Mouse (Mus musculus) testis, adult 2 months (tissue): ENCODE data around the gene Inip. TPM values are rescaled to one million over a fixed set of nuclear protein-coding genes. Genes with fewer than 3 reads are reported as not detected.

Experiments used
- H3K27ac ChIP-seq: fragments of 200-500 bp; 2 replicates; pipeline ENCODE4 v1.5.1; 2012; ENCODE audit warnings: low read depth, low read length; ENCODE audit not compliant: control insufficient read depth, insufficient read depth
- H3K27me3 ChIP-seq: fragments of 200-500 bp; 2 replicates; pipeline ENCODE4 v1.6.1; 2012; ENCODE audit warnings: mild to moderate bottlenecking, low read length, moderate library complexity; ENCODE audit not compliant: control insufficient read depth, insufficient read depth
- H3K36me3 ChIP-seq: fragments of 200-500 bp; 2 replicates; pipeline ENCODE4 v1.6.1; 2012; ENCODE audit warnings: mild to moderate bottlenecking, low read length; ENCODE audit not compliant: control insufficient read depth, insufficient read depth
- H3K4me1 ChIP-seq: fragments of 200-500 bp; 2 replicates; pipeline ENCODE4 v1.6.1; 2012; ENCODE audit warnings: low read length; ENCODE audit not compliant: control insufficient read depth, insufficient read depth
- H3K4me3 ChIP-seq: fragments of 200-500 bp; 2 replicates; pipeline ENCODE4 v1.5.1; 2012; ENCODE audit warnings: low read depth, mild to moderate bottlenecking, low read length, moderate library complexity, mixed read lengths; ENCODE audit not compliant: control insufficient read depth
- CTCF ChIP-seq: fragments of 200-500 bp; IDR thresholded peaks from 2 replicates; pipeline ENCODE4 v1.5.1; 2012; ENCODE audit warnings: low read depth, mild to moderate bottlenecking, inconsistent platforms, low read length, moderate library complexity; ENCODE audit not compliant: control insufficient read depth, insufficient read depth, insufficient replicate concordance
- POLR2A ChIP-seq: fragments of 200-500 bp; IDR thresholded peaks from 2 replicates; pipeline ENCODE4 v1.6.1; 2012; ENCODE audit warnings: low read depth, mild to moderate bottlenecking, inconsistent platforms, low read length, moderate library complexity; ENCODE audit not compliant: control insufficient read depth
- polyA plus RNA-seq: library from polyadenylated mRNA; depleted of rRNA; stranded (reverse); fragments of >200 nt; gene quantifications from 2 replicates; pipeline ENCODE4 v1.2.3, GENCODE M21; 2012; rRNA removed

Gene Inip
- polyA plus RNA-seq, 1 experiment, result 6.7 TPM

DNA sequence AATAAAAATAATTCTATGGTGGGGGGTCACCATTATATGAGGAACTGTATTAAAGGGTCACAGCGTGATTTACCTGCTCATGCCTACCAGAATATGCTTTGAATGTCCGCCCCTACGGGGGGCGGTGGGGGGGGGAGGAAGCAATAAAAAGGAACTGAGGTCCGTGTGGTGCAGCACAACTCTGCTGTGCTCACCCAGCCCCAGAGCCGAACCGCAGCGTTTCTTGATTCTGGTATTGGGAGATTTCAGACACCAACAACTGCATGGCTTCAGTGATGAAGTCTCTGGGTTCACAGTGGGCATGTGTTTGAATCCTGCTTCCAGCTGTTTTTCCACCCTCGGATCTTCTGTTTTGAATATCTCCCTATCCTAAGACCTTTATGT lies 73.5 kb downstream of the Inip start:
- TF ChIP-seq POLR2A, result no peak
- TF ChIP-seq CTCF, result no peak
- H3K36me3 ChIP-seq, result no peaks in the 10 kb centered on the region
- no peaks in the 10 kb centered on the region for H3K27me3 ChIP-seq
- H3K4me1 ChIP-seq, result no peaks in the 10 kb centered on the region
- no peak overlapping the region for H3K27ac ChIP-seq
- no peak overlapping the region for H3K4me3 ChIP-seq

DNA sequence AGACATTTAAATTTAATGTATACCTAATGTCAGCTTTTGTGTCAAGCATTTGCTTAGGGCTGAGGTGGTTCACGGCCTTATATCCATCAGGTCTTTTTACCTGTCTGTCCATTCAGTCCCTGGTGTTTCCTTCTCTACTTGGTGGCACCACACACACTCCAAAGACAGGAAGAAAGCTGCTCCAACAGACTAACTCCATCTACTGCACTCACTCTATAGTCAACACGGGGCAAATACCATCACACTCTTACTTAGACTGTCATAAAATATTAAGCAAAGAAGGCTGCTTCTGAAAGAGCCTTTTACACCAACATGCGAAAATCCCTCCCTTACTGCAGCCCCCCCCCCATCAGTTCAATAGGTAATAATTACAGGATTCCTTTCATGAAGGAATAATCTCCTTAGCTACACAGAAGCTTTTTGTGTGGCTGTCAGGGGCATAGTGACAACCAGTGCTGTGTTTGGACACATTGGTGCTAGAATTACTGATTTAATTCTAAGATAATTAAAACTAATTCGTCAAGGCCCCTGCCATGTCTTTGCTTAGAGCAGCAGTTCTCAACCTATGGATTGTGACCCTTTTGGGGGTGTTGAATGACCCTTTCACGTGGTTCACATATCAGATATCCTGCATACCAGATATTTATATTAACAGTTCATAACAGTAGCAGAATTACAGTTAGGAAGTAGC lies 74.1 kb downstream of the Inip start:
- TF ChIP-seq POLR2A (no peak), CTCF (no peak)
- no peak overlapping the region for H3K27ac ChIP-seq
- H3K27me3 ChIP-seq, result no peaks in the 10 kb centered on the region
- H3K36me3 ChIP-seq, result no peaks in the 10 kb centered on the region
- no peak overlapping the region for H3K4me3 ChIP-seq
- no peaks in the 10 kb centered on the region for H3K4me1 ChIP-seq

DNA sequence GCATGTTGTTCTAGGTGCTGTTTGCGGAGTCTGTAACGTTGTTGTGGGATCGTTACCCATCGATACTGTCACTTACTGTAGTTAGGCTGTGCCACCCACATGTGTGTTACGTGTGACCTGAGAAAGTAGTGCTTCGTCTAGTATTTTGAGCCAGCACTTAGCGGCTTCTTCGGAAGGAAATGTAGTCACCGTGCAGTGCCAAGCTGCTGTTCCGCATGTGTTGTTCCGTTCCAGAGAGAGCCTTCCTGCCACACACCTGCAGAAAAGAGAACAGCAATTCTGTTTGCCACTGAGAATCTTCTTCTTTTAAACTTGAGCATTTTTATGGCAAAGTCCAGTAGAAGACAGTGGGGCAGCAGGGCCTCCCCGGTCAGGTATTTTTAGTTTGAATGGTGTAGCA lies 74.9 kb downstream of the Inip start:
- Histone ChIP-seq H3K4me1 (no peaks in the 10 kb centered on the region), H3K4me3 (no peak overlapping the region), H3K36me3 (no peaks in the 10 kb centered on the region), H3K27me3 (no peaks in the 10 kb centered on the region), H3K27ac (no peak overlapping the region)
- no peak for TF ChIP-seq POLR2A
- TF ChIP-seq CTCF, result no peak

DNA sequence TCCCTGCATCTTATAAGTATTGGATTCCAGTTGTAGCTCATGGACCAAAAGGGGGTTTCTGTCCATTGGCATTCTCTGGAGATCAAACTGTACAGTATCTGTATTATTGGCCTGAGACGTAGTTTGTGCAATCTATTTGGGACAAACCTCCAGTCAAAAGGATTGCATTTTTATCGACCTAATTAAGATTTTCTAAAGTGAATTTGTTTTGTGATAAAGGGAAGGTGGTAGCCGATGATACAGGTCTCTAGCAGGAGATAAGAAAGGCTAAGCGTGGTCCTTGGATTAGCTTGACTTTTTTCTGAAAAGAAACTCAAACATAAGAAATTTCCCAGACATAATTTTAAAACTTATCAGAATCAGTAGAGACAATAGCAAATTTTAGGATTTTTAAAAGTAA lies 75.8 kb downstream of the Inip start:
- no peak for TF ChIP-seq CTCF
- no peak for TF ChIP-seq POLR2A
- Histone ChIP-seq H3K27ac (no peak overlapping the region), H3K4me3 (no peak overlapping the region), H3K27me3 (no peaks in the 10 kb centered on the region), H3K36me3 (no peaks in the 10 kb centered on the region), H3K4me1 (no peaks in the 10 kb centered on the region; the same call in 1 of the 2 replicates)

DNA sequence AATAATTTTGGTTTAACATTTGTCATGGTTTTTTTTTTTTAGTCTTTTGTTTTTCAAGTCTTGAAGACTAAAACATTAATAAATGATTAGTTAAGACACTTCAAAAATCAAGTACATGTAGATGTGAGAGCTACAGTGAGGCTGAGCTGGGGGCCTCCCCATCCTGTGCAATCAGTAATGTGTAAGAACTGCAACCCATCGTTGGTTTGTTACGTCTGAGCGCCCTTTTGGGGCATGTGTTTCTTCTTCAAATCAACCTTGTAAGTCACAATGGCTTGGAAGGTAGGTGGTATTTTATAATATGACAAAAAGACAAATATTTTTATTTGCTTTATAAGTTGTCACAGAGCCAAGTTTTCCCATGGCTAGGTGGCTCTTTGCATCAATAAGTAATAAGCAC lies 79.6 kb downstream of the Inip start:
- peaks cover 5% of the 10 kb centered on the region; the same call in 1 of the 2 replicates for H3K4me1 ChIP-seq
- TF ChIP-seq CTCF (no peak), POLR2A (no peak)
- H3K36me3 ChIP-seq, result no peaks in the 10 kb centered on the region
- H3K27ac ChIP-seq, result no peak overlapping the region
- H3K4me3 ChIP-seq, result no peak overlapping the region
- no peaks in the 10 kb centered on the region for H3K27me3 ChIP-seq

Other genes starting within 250 kb of the Inip start
- gene Hsdl2, start 220.0 kb downstream of the Inip start, polyA plus RNA-seq, result 56.9 and 71.7 TPM in 2 replicates
- gene E130308A19Rik, start 175.4 kb downstream of the Inip start, polyA plus RNA-seq, result 5.9 and 6.7 TPM in 2 replicates
- 0.57 and 0.71 TPM in 2 replicates for gene Snx30, start 4.3 kb upstream of the Inip start, polyA plus RNA-seq
- 0.04 and 0.94 TPM in 2 replicates for gene Slc46a2, start 113.5 kb upstream of the Inip start, polyA plus RNA-seq
- not detected in 2 replicates for gene Mup4, start 159.1 kb upstream of the Inip start, polyA plus RNA-seq
- gene Mup6, start 162.7 kb upstream of the Inip start, polyA plus RNA-seq, result not detected in 2 replicates